Mouse (Mus musculus) ES-E14 (cell line): ENCODE measurements around the gene BC107364.

Source experiments
- CHD2 ChIP-seq: IDR thresholded peaks from 2 replicates; pipeline ENCODE4 v1.6.1; 2014; ENCODE audit warnings: mild to moderate bottlenecking, low read depth, low read length, inconsistent platforms
- HCFC1 ChIP-seq: IDR thresholded peaks from 2 replicates; pipeline ENCODE4 v1.6.1; 2012; ENCODE audit warnings: low read length, inconsistent platforms, borderline replicate concordance; ENCODE audit not compliant: insufficient read depth
- MAFK ChIP-seq: IDR thresholded peaks from 2 replicates; pipeline ENCODE4 v1.6.1; 2014; ENCODE audit warnings: mild to moderate bottlenecking, low read depth, low read length, inconsistent platforms; ENCODE audit not compliant: insufficient read depth
- ZC3H11A ChIP-seq: IDR thresholded peaks from 2 replicates; pipeline ENCODE4 v1.6.1; 2012; ENCODE audit warnings: low read depth, mild to moderate bottlenecking, inconsistent platforms, low read length, borderline replicate concordance
- ZNF384 ChIP-seq: IDR thresholded peaks from 2 replicates; pipeline ENCODE4 v1.6.1; 2012; ENCODE audit warnings: low read depth, low read length, inconsistent platforms

DNA sequence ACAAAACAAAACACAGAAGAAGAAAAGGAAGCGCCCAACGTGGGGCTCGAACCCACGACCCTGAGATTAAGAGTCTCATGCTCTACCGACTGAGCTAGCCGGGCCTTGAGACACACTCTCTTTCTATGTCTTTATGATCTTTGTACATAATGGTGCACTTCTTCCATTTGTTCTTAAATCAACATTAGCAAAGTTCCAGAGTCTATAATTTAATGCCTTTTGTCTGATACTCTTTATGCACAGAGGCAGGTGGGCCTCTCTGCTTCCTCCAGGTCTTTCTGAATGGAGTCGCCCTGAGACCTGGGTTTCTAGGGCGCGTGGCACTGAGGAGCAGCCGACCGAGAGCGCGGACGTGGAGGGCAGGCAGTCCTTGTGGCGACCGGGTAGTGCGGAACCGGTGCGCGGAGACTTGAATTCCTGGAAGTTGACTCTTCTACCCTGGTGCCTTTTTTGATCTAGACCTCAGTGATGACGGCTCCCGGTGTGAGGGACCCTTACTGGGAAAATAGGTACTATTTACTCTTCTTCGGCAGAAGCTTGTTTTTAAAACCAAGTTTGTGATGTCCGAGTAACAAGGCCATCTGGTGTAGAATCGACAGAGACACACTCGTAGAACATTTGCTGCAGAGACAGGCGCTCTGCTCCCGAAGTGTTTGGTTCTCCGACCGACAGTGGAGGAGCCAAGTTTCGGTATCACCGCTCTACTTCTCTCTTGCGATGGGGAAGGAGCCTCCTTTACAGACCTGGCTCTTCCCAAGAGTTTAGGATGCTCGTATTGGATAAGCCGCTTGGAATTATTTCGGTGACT, 47.6 kb upstream of the BC107364 start:
- no peak for TF ChIP-seq ZNF384
- TF ChIP-seq MAFK: peak; percentile 92
- no peak for TF ChIP-seq ZC3H11A
- no peak for TF ChIP-seq HCFC1
- TF ChIP-seq CHD2: no peak
